Mouse (Mus musculus) olfactory bulb, adult 2 months (tissue): ENCODE results near the gene Ssr2. TPM values are rescaled to one million over a fixed set of nuclear protein-coding genes. Genes with fewer than 3 reads are reported as not detected.

Experiments used
- H3K27ac ChIP-seq: fragments of 200-500 bp; 2 replicates; pipeline ENCODE4 v1.5.1; 2012; ENCODE audit warnings: low read depth, low read length; ENCODE audit not compliant: insufficient read depth
- H3K4me1 ChIP-seq: fragments of 200-500 bp; 2 replicates; pipeline ENCODE4 v1.6.1; 2012; ENCODE audit warnings: low read length; ENCODE audit not compliant: control insufficient read depth, insufficient read depth
- H3K4me3 ChIP-seq: fragments of 200-500 bp; 2 replicates; pipeline ENCODE4 v1.5.1; 2012; ENCODE audit warnings: mild to moderate bottlenecking, low read depth, low read length, moderate library complexity; ENCODE audit not compliant: insufficient read depth
- CTCF ChIP-seq: fragments of 200-500 bp; IDR thresholded peaks from 2 replicates; pipeline ENCODE4 v1.5.1; 2012; ENCODE audit warnings: low read depth, mild to moderate bottlenecking, low read length, moderate library complexity; ENCODE audit not compliant: insufficient read depth
- POLR2A ChIP-seq: fragments of 200-500 bp; IDR thresholded peaks from 2 replicates; pipeline ENCODE4 v1.6.1; 2012; ENCODE audit warnings: mild to moderate bottlenecking, low read depth, low read length, moderate library complexity; ENCODE audit not compliant: insufficient read depth
- WGBS: fragments of 180-500 bp; shearing (Covaris S2); methylation state at CpG from one replicate; pipeline ENCODE4 v1.1.7; 2018; 5-methylcytosine and 5-hydroxymethylcytosine counted together
- polyA plus RNA-seq: library from polyadenylated mRNA; stranded (reverse); fragments of >200 nt; gene quantifications from 2 replicates; pipeline ENCODE4 v1.2.4, GENCODE M21; 2012; ENCODE audit warnings: low replicate concordance; ENCODE audit not compliant: missing spikeins, insufficient read depth, insufficient read length

The Ssr2 gene
- polyA plus RNA-seq, 1 experiment = not detected

DNA sequence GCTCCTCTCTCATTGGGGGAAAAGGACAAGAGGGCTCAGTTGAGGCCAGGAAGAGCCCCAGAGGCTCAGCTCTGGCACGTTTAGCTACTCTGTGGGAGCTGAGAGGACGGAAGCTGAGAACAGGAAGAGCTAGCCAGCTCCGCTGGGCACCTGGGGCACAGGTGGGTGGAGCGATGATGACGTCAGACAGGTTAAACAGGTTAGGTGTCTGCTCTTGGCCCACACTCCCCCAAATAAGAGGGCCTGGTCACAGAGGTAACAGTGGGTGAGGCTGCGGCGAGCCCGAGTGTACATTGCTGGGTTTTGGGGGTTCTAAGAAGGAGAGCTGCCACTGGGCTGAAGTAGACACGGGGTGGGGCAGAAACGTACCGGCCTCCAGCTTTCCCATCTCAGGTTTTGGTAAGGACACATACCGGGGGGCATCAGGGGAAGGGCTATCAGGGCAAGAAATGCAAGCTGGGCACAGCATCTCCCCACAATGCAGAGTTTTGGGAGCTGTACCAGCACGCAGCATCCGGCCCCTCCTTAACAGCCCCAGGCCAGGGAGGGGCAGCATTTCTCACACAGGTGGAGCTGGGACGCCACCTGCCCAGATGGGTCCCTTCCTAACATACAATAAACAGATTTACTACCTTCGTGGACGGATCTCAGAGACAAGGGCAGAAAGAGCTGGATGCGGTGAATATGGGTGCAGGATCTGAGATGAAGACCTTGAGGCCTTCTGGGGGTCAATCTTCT, 27.3 kb upstream of the Ssr2 start, which contains the start of gene Rab25:
Rab25 (minus strand) TSS at position 121 of the 738 bp plus-strand sequence.
- H3K27ac ChIP-seq = no peak within 1 kb of the TSS
- H3K4me3 ChIP-seq = no peak within 1 kb of the TSS
- TF ChIP-seq POLR2A (no peak), CTCF (no peak)
- H3K4me1 ChIP-seq = peaks cover 4% of the 10 kb centered on the region; the same call in 1 of the 2 replicates
- WGBS = 64% methylated on average over 18 of the region's 18 CpGs

DNA sequence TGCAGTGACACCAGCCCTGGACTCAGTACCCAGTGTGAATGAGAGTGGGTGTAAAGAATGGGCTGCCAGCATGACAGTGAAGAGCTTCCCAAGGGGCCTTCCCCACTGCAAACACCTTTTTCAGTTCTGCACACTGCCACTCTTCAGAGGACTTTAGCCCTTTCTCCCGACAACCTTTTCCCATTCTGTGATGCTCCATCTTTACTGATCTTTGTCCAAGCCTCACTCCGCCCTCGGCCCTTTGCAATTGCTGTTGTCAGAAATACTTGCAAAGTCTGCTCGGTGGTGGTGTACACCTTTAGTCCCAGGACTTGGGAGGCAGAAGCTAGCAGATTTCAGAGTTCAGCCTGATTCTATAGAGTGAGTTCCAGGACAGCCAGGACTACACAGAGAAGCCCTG, 24.1 kb upstream of the Ssr2 start:
- peaks cover 11% of the 10 kb centered on the region for H3K4me1 ChIP-seq
- TF ChIP-seq POLR2A (no peak), CTCF (no peak)
- H3K27ac ChIP-seq = no peak overlapping the region
- WGBS = 81% methylated on average over 4 of the region's 4 CpGs
- no peak overlapping the region for H3K4me3 ChIP-seq

DNA sequence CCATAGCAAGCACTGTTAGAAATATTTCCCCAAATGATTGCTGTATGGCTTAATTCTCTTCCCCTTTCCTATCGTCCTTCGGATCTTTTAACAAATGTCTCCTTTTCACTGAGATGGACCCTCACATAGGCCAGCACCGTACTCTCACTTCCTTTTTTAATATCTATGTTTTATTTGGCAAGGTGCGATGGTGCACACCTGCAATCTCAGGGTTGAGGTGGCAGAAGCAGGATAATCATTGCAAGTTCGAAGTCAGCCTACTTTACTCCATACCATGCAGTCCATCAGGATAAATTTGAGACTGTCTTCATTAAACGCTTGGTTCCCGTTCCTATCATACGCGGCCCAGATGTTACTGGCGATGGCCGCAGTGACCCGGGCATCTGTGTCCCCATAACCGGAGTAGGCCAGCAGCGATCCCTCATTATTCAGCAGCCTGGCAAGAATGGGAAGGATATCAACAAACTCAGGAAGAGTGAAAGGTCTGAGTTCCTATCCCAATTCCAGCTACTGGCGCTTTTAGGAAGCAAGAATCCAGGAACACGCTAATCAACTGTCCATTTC, 23.5 kb upstream of the Ssr2 start:
- Histone ChIP-seq H3K4me3 (peak overlapping the region; percentile 74), H3K27ac (no peak overlapping the region), H3K4me1 (peaks cover 11% of the 10 kb centered on the region)
- TF ChIP-seq POLR2A (no peak), CTCF (no peak)
- 19% methylated on average over 16 of the region's 16 CpGs for WGBS

DNA sequence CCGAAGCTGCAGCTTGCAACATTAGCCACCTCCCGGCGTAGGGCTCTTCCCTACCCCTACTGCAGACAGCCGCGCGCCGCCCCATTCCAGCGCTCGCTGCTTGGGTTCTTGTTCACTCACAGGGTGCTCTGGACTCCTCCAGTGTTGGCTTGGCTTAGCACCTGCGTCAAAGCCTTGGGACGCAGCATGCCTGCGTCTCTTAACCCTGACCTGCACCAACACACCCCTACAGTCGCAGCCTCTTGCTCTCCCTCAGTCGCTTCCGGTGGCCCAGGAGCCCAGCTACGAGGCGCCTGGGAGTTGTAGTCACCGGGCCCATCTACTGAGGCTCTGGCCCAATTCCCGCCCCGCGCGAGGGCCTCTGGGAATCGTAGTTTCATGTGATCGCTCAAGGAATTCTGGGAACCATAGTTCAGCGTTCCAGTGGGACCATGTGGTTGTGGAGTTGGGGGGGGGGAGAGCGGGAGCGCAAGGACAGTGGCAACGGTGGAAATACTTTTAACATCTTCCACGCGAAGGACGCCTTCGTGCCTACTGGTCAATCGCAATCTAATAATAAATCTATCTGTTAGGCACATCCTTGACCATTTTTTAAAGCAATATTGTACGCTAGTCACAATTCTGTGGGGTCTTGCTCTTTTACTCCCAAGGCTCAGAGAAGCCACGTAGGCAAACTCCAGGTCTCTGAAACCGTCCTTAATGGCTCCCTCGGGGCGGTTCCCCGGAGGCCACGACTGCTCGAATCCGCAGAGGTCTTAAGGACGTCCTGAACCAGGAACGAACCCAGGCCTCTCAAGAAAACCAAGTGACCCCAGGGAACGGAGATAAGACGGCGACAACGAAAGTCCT, 22.8 kb upstream of the Ssr2 start, which contains the start of gene Lamtor2:
Lamtor2 (minus strand) TSS at position 399 of the 849 bp plus-strand sequence.
- Histone ChIP-seq H3K4me1 (peaks cover 11% of the 10 kb centered on the region), H3K4me3 (peak within 1 kb of the TSS; percentile 91), H3K27ac (peak within 1 kb of the TSS; percentile 88)
- under 1% methylated on average over 48 of the region's 48 CpGs for WGBS
- TF ChIP-seq CTCF (no peak), POLR2A (peak; percentile 74)

DNA sequence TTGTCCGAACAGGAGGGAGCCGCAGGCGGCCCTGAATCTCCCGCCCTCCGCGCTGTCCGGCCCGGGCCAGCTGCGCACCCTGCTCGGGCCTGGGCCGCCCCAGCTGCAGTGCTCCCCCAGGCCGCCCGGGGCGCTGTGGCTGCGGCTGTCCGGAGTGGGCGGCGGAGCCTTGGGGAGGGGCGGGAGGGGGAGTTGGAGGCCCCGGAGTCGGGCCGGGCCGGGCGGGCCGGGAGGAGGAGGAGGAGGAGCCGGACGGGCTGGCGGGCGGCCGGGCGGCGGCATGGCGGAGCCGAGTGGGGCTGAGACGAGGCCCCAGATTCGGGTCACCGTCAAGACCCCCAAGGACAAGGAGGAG, 22.2 kb upstream of the Ssr2 start, which contains the start of gene Ubqln4:
Ubqln4 (plus strand) TSS at position 234 of the 355 bp plus-strand sequence.
- Histone ChIP-seq H3K27ac (peak within 1 kb of the TSS; percentile 88), H3K4me1 (peaks cover 11% of the 10 kb centered on the region), H3K4me3 (peak within 1 kb of the TSS; percentile 91)
- under 1% methylated on average over 35 of the region's 37 CpGs for WGBS
- TF ChIP-seq CTCF (peak; percentile 80), POLR2A (peak; percentile 51)

DNA sequence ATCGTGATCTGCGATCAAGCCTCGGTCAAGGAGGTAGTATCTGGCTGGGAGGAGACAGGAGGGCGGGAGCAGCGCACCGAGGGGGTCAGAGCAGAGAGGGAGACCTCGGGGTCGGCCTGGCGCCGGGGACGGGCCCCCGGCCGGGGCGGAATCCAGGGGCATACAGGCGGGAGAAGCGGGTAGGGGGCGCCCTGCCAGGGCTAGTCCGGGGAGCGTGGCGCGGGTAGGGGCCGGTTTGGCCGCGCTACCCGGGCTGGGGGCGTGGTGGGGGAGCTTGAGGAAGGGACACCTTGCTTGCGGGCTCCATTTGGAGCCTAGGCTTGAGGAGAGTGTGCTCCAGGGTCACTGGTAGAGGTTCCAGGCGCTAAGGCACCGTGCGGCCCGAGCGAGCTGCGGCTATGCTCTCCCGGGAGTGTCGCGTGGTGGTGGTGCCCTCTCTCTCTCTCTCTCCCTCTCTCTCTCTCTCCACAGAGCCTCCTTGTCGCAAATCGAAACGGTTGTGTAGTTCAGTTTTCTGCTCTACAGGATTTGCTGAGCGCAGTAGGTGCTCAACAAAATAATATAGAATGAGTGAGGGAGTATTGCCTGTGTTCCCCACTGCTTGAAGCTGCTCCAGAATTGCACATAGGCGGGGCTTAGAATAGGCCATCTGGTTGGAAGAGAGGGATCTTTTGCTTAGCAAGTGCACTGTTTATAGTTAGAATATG, 21.6 kb upstream of the Ssr2 start:
- no peak for TF ChIP-seq CTCF
- TF ChIP-seq POLR2A = no peak
- peak overlapping the region; percentile 85 for H3K27ac ChIP-seq
- H3K4me3 ChIP-seq = peak overlapping the region; percentile 91
- under 1% methylated on average over 41 of the region's 41 CpGs for WGBS
- H3K4me1 ChIP-seq = peaks cover 11% of the 10 kb centered on the region

DNA sequence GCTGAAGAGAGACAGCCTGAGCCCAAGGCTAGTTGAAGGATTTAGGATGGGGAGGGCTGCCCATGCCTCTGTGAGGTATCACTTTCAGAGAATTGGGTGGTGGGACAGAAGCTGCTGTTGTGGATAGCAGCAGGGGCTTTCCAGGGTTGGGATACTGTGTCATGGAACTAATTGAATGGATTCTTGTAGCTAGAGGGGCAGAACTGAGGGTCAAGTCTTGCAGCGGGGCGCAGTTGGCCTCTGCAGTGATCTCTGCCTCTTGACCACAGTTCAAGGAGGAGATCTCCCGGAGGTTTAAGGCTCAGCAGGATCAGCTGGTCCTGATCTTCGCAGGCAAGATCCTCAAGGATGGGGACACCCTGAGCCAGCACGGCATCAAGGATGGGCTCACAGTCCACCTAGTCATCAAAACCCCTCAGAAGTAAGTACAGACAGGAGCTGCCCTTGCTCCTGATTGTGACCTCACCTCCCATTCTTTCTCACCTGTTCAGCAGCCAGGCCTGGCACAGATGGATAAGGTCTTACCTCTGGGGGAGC, 20.5 kb upstream of the Ssr2 start:
- Histone ChIP-seq H3K4me1 (peaks cover 11% of the 10 kb centered on the region), H3K4me3 (no peak overlapping the region), H3K27ac (no peak overlapping the region)
- 90% methylated on average over 5 of the region's 5 CpGs for WGBS
- TF ChIP-seq CTCF (no peak), POLR2A (no peak)

DNA sequence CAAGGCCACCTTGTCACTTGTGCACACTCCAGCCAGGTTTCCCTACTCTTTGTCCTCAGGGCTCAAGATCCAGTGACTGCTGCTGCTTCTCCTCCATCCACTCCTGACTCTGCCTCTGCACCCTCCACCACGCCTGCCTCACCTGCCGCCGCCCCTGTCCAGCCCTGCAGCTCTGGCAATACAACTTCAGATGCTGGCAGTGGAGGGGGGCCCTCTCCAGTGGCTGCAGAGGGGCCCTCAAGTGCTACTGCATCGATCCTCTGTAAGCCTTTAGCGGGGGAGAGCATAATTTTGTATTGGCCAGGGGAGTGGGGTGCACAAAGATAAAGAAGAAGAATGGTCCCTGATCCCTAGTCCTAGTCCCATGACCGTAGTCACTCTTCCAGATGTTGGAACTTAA, 19.9 kb upstream of the Ssr2 start:
- H3K27ac ChIP-seq = no peak overlapping the region
- no peak for TF ChIP-seq POLR2A
- TF ChIP-seq CTCF = no peak
- no peak overlapping the region for H3K4me3 ChIP-seq
- peaks cover 11% of the 10 kb centered on the region for H3K4me1 ChIP-seq
- WGBS = 96% methylated on average over 6 of the region's 6 CpGs
